Mouse (Mus musculus) MEL-GATA-1-ER (cell line): ENCODE measurements around the gene Rufy4.

Experiments
- DNase-seq: peaks from one replicate; pipeline ENCODE4 v3.0.0-alpha.2; 2012; ENCODE audit warnings: low read depth; ENCODE audit errors: extremely low read depth

Gene Rufy4

GRCm38 (mm10) chr1:74124991-74125552 lies at the start of gene Rufy4:
Gene Rufy4 (plus strand): TSS chr1:74125541.
- peak; percentile 88 for DNase-seq

DNA sequence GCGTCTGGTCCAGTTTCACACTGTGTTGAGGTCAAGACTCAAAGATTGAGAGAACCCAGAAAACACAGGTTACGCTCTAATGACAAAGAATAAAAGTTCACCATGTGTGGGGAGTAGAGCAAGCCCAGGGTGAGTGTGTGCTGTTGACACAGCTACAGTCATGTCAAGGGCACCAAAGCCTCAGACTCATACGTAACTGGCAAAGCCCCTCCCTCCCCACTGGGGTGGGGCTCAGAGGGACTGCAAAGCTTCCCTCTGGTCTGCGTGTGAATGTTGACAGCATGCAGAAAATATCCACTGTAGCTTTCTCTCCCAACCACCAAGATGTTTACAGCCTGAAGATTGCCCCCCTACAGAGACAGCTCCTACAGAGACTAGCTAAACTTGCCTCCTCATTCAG lies 49.1 kb upstream of the Rufy4 start:
- no peak for DNase-seq

- peak; percentile 43 for DNase-seq
These were observed 48.0 kb upstream of the Rufy4 start for GRCm38 (mm10) chr1:74077353-74077752.

DNA sequence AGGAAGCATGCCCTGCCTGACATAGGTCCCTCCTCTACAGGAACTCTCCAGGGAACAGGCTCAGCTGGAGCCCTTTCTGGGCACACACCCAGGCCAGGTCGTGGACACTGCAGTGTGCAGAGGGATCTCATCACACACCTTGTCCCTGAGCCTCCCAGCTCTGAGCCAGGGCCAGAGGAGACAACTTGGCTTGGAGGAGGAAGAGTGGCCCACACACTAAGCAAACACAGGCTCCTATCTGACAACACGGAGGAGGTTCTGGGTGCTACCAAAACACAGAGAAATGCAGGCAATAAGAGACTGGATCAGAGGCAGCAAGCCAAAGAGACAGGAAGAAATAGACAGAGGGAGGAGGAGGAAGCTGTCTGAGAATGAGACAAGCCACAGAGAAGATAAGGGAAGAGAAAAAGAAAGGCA lies 43.8 kb upstream of the Rufy4 start:
- DNase-seq, result peak; percentile 63

GRCm38 (mm10) chr1:74082841-74083463 lies 42.4 kb upstream of the Rufy4 start:
- DNase-seq, result no peak

GRCm38 (mm10) chr1:74084065-74084705 lies 41.2 kb upstream of the Rufy4 start:
- no peak for DNase-seq

DNA sequence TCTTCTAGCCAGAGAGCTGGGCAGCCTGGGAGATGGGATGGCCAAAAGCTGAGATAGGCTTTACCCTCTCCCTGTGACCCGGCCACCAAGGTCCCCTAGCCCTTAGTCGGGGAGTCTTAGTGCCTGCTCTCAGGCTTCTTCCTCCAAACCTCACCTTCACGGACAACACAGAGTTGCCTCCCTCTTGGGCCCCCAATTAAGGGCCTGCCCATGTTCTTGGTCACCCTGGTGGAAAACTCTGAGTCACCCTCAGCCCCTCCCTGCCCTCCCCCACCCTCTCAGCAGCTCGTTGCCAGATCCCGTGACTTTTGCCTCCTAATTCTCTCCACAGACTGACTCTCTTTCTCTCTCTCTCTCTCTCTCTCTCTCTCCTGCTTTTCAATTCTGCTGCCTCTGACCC lies 40.6 kb upstream of the Rufy4 start:
- no peak for DNase-seq

GRCm38 (mm10) chr1:74085566-74085965 lies 39.8 kb upstream of the Rufy4 start:
- no peak for DNase-seq

DNA sequence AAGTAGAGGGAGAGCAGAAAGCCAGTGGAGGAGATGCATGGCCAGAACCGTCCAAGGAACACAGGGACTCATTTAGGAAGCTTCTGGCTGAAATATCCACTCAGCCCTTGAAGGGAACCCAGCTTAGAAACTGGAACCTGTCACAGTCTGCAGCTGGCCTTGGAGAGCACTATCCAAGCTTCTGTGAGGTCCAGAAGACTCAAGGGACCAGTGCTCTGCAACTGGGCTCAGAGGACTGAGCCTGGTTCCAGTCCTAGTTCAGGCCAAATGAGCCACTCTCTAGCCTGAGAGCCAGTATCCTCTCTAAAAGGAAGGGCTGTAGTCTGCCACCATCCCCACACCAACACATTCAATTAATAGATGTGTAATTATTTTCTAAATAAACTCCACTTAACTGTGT lies 36.8 kb upstream of the Rufy4 start:
- no peak for DNase-seq

- no peak for DNase-seq
These were observed 35.0 kb upstream of the Rufy4 start for GRCm38 (mm10) chr1:74090329-74090728.

- no peak for DNase-seq
These were observed 34.2 kb upstream of the Rufy4 start for GRCm38 (mm10) chr1:74091138-74091537.

DNA sequence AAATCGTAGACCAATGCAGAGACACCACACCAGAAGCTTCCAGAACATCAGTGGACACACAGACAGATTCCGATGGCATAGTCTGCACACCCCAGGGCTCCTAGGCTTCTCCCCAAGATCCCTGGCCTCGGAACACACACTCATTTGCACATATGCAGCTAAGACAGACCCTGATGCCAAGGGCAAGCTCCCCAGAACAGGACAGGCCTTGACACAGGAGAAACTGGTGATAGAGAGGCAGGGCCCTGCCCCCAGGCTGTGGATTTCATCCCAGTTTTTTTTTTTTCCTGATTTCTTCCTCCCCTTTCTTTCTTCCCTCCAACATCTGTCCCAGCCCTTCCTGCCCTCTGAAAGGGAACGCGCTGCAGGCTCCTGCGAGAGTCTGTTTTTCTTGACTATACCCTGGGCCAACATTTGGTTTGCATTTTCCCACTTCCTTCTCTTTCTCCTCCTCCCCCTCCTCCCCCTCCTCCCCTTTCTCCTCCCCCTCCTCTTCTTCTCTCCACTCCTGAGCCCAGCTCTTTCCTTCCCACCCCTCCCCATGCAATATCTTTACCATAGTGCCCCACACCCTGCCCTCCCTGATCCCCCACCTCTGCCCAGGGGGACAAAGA lies 33.6 kb upstream of the Rufy4 start:
- DNase-seq, result no peak

DNA sequence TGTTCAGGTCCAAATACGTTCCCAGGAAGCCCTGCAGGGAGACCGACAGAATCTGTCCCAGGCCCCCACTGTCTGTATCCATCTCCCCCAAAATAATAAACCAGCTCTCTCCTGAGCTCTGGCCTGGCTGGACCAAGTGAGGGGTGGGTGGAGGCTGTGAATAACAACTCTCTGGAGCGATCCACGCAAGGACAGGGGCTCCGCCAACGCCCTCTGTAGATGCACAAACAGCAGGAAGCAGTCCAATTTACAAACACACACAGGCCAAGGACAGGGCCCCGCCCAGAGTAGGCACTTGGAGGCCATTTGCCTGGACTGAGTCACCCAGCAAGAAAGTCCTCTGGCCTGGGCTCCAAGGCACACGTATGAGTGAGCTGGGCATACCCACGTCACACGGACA lies 33.1 kb upstream of the Rufy4 start:
- DNase-seq, result no peak

DNA sequence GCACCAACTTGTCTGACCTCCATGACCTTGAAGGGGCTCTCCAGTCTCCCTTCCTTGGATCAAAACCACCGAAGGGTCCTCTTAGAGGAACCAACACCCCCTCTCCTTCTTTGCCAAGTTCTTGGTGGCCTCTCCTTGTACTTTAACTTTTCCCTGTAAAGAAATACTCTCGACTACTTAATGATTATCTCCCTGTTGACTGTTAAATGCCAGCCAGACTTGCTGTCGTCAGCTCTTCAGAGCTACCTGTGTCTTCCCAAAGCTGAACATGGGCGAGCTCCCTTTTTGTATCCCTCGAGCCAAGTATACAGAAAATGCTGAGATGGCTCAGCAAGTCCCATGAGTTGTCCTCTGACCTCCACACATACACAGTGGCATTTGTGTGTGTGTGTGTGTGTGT lies 31.9 kb upstream of the Rufy4 start:
- DNase-seq, result no peak

DNA sequence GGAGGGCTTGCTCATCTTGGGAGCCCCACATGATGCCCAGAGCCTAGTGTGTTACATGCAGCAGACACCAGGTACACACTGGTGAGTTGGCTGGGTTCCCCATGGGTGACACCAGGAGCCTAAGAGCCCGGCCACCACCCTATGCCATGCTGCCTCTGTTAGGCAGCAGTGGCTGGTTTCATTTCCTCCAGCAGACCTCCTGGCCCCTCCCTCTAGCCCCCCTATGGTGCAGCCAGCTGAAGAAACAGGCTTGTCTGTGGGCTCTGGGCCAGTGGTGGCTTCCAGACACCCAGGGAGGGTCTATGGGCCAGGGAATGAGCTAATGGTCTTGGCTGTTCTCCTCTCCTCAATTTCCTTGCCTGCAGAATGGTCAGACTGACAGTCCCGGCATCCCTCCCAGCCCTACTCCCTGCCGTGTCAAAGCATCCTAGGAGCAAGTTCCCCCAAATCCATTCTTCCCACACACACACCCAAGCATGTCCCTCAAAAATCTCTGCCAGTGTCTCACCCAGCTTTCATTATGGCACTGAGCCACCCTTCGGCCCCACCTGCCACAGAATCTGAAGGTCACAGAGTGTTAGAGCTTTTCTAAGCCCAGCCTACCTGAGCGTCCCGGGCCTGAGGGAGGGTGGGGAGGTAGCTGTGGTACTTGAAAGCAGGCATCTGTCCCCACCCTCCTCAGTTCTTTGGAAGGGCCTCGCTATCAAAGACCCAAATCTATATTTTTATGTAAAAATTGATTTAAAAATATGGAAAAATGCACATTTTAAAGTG lies 30.7 kb upstream of the Rufy4 start:
- no peak for DNase-seq

GRCm38 (mm10) chr1:74095296-74095695 lies 30.0 kb upstream of the Rufy4 start:
- DNase-seq, result no peak

- DNase-seq, result no peak
These were observed 29.6 kb upstream of the Rufy4 start for GRCm38 (mm10) chr1:74095728-74096127.

- no peak for DNase-seq
These were observed 27.0 kb upstream of the Rufy4 start for GRCm38 (mm10) chr1:74098004-74099000.

DNA sequence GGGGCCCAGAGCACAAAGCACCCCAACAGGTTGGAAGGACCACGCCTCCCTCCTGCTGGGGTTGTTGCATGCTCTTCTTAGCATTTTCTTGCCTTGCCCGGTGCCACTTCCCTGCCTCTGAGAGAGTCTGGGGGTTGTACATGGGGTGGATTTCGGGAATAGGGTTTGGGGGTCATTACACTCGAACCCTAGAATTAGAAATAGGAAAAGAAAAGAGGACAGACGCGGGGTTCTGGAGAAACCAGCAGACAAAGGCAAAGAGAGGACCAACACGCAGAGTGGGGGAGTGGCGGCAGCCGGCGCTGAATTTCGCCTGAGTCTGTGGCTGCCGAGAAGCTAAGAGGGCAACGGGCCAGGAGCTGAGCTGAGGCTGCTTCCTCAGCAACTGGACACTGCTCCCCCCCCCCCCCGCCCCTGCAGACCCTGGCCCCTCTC lies 26.3 kb upstream of the Rufy4 start:
- no peak for DNase-seq

DNA sequence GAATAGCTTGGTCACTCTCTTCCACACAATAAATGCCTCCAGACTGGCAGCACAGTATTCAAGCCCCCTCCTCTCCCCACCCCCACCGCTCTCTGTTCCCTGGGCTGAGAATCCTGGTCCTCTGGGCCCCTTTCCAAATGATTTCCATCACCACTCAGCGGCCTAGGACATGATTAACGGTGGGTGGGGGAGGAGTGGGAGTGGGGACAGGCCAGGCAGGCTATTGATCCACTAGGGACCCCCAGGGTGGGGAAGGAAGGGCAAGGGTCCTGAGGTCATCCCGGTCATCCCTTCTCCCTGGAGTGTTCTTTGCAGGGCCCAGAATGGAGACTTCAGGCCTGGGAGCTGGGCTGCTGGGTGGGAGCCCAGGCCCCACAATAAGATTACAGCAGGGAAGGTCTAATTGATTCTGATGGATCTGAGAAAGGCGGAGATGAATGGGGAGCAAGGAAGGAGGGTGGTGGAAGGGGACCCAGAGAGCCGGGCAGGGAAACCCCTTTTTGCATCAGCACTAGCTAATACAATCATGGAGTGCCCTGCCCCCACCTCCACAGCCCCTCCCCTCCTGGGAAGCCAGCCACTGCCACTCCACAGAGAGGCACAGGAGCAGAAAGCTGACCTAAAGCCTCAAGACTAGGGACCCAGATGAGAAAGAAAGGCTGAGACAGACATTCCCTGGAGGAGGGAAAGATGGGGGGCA lies 21.5 kb upstream of the Rufy4 start:
- no peak for DNase-seq
